Mouse (Mus musculus) C2C12 (cell line): ENCODE results near the gene Ccdc189. TPM values are rescaled to one million over a fixed set of nuclear protein-coding genes. Genes with fewer than 3 reads are reported as not detected.
"Not testable (repeated sequence)": the region's sequence is repeated elsewhere in the genome, so short reads cannot be mapped to it uniquely, and the experiment has no call there.

Experiments used
- H3K27me3 ChIP-seq: one replicate; pipeline ENCODE4 v1.6.1; 2011; ENCODE audit not compliant: control insufficient read depth, insufficient read depth, insufficient read length
- H3K36me3 ChIP-seq: one replicate; pipeline ENCODE4 v1.6.1; 2011; ENCODE audit not compliant: control insufficient read depth, insufficient read depth
- H3K4me3 ChIP-seq: one replicate; pipeline ENCODE4 v1.5.1; 2011; ENCODE audit warnings: mild to moderate bottlenecking, control low read depth; ENCODE audit not compliant: poor library complexity, insufficient read depth, severe bottlenecking
- H3K79me2 ChIP-seq: one replicate; pipeline ENCODE4 v1.6.1; 2011; ENCODE audit not compliant: control insufficient read depth, insufficient read depth
- H3K79me3 ChIP-seq: one replicate; pipeline ENCODE4 v1.6.1; 2011; ENCODE audit warnings: low read depth, control low read depth
- H3ac ChIP-seq: one replicate; pipeline ENCODE3; 2011; ENCODE audit warnings: low read depth; ENCODE audit not compliant: control insufficient read depth, insufficient read length
- CEBPB ChIP-seq: IDR thresholded peaks from one replicate; pipeline ENCODE4 v1.6.1; 2011; ENCODE audit warnings: low read depth, mild to moderate bottlenecking, control low read depth, moderate library complexity
- CTCF ChIP-seq: IDR thresholded peaks from one replicate; pipeline ENCODE4 v1.5.1; 2011; ENCODE audit not compliant: control insufficient read depth, insufficient read depth, insufficient read length
- FOSL1 ChIP-seq: IDR thresholded peaks from one replicate; pipeline ENCODE4 v1.8.0; 2011; ENCODE audit warnings: mild to moderate bottlenecking, low read length; ENCODE audit not compliant: poor library complexity, insufficient read depth, severe bottlenecking
- MAX ChIP-seq: IDR thresholded peaks from one replicate; pipeline ENCODE4 v1.6.1; 2011; ENCODE audit warnings: mild to moderate bottlenecking, control low read depth
- MYOD1 ChIP-seq: IDR thresholded peaks from one replicate; pipeline ENCODE4 v1.6.1; 2011; ENCODE audit warnings: low read depth; ENCODE audit not compliant: control insufficient read depth, insufficient read length
- MYOG ChIP-seq: IDR thresholded peaks from one replicate; pipeline ENCODE4 v1.6.1; 2011; ENCODE audit not compliant: control insufficient read depth, insufficient read length; ENCODE audit errors: extremely low read depth
- USF1 ChIP-seq: IDR thresholded peaks from one replicate; pipeline ENCODE4 v1.6.1; 2011; ENCODE audit warnings: low read depth, mild to moderate bottlenecking, control low read depth, moderate library complexity
- polyA plus RNA-seq: library from polyadenylated mRNA; unstranded; fragments of >200 nt; fragmentation: generic; extraction: Trizol; gene quantifications from one replicate; pipeline ENCODE4 v1.2.1, GENCODE M21; 2012; ENCODE audit warnings: missing spikeins

Ccdc189 gene
- polyA plus RNA-seq, 1 experiment = 4.2 TPM

GRCm38 (mm10) chr7:127626039-127626438 is 37.6 kb upstream of the Ccdc189 start:
- TF ChIP-seq CTCF (no peak), MYOG (no peak), CEBPB (no peak), FOSL1 (no peak), MAX (no peak), MYOD1 (no peak), USF1 (no peak)
- H3K36me3 ChIP-seq = no peaks in the 10 kb centered on the region
- H3K4me3 ChIP-seq = no peak overlapping the region
- H3ac ChIP-seq = no peak overlapping the region
- peaks cover 3% of the 10 kb centered on the region for H3K27me3 ChIP-seq
- no peaks in the 10 kb centered on the region for H3K79me3 ChIP-seq
- H3K79me2 ChIP-seq = no peaks in the 10 kb centered on the region

GRCm38 (mm10) chr7:127618402-127618801 is 30.0 kb upstream of the Ccdc189 start:
- not testable (repeated sequence) for H3K27me3 ChIP-seq, H3K79me3 ChIP-seq, H3K4me3 ChIP-seq, H3K79me2 ChIP-seq, H3K36me3 ChIP-seq, H3ac ChIP-seq

- H3ac ChIP-seq = no peak overlapping the region
- TF ChIP-seq MYOG (no peak), MYOD1 (no peak), FOSL1 (no peak), CTCF (no peak), MAX (no peak), USF1 (no peak), CEBPB (no peak)
These were observed 29.6 kb upstream of the Ccdc189 start for GRCm38 (mm10) chr7:127617962-127618361.

GRCm38 (mm10) chr7:127616881-127617280 is 28.5 kb upstream of the Ccdc189 start:
- TF ChIP-seq CEBPB = no peak
- no peak for TF ChIP-seq MAX
- TF ChIP-seq FOSL1 = no peak
- no peak for TF ChIP-seq USF1
- TF ChIP-seq MYOG = no peak
- no peak for TF ChIP-seq CTCF
- TF ChIP-seq MYOD1 = no peak
- Histone ChIP-seq H3ac (no peak overlapping the region), H3K4me3 (no peak overlapping the region), H3K27me3 (no peaks in the 10 kb centered on the region), H3K79me2 (no peaks in the 10 kb centered on the region), H3K36me3 (no peaks in the 10 kb centered on the region), H3K79me3 (no peaks in the 10 kb centered on the region)

More at GRCm38 (mm10) chr7:127617962-127618361, 29.6 kb upstream of the Ccdc189 start:
- Histone ChIP-seq H3K79me3 (no peaks in the 10 kb centered on the region), H3K79me2 (no peaks in the 10 kb centered on the region), H3K27me3 (no peaks in the 10 kb centered on the region), H3K36me3 (no peaks in the 10 kb centered on the region), H3K4me3 (no peak overlapping the region)

- TF ChIP-seq FOSL1 (no peak), MYOD1 (no peak), CTCF (no peak), CEBPB (no peak), MYOG (no peak), USF1 (no peak), MAX (no peak)
- Histone ChIP-seq H3K79me3 (no peaks in the 10 kb centered on the region), H3K27me3 (no peaks in the 10 kb centered on the region), H3K36me3 (peaks cover 4% of the 10 kb centered on the region), H3ac (no peak overlapping the region), H3K79me2 (no peaks in the 10 kb centered on the region), H3K4me3 (no peak overlapping the region)
These were observed 27.9 kb upstream of the Ccdc189 start for GRCm38 (mm10) chr7:127616336-127616735.
